In the genomic region with DNA sequence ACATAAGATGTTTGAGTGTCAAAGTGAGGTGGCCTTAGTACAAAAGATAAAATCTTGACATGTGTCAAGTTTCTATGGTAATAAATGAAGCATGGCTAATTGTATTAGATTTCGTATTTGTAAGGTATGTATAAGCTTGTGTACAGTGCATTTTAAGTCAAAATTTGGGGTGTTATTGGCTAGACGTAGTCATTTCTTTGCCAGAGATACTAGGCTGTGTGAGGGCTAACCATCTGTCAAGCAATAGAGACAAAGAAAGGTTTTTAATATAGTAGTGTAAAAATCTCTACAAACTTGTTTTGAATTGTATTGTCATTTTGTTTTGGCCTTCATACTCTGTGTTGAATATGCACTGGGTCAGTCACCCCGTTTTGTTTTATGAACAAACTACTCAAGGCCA, we compare ENCODE assay signal across 24 mouse cellular contexts. TPM values are rescaled to one million over a fixed set of nuclear protein-coding genes. Genes with fewer than 3 reads are reported as not detected.
DNase-seq lines count a peak whose midpoint lies in the region; ATAC-seq and TF ChIP-seq lines count a peak whose summit lies in the region.
"Had no signal": no experiment of that assay in that cellular context is flagged by ENCODE, and none has a peak within 500 bp of the region (broad histone marks: within the 10 kb centered on the region; RNA-seq: fewer than 3 reads in every experiment).

No protein-coding gene starts in this region.

- TF ChIP-seq POLR2A in brain, embryonic 14.5 days (IDR thresholded peaks at IDR 0.05; ENCODE audit: borderline replicate concordance, extremely low read depth, insufficient read depth, insufficient read length, poor library complexity, severe bottlenecking), result no peak

- no peaks in the 10 kb centered on the region for H3K36me3 ChIP-seq in forebrain, embryonic 16.5 days (ENCODE audit: control insufficient read depth, insufficient read depth)
- no peaks in the 10 kb centered on the region for H3K36me3 ChIP-seq in forebrain, embryonic 10.5 days (replicated peaks)
- H3K36me3 ChIP-seq: embryonic facial prominence, embryonic 15.5 days; G1E; heart, embryonic 13.5 days; hindbrain, embryonic 12.5 days had no signal

- 59% methylated on average over 3 of the region's 3 CpGs for WGBS in forebrain, embryonic 16.5 days
- WGBS in forebrain, embryonic 10.5 days, result 87% methylated on average over 3 of the region's 3 CpGs

- peaks cover 9% of the 10 kb centered on the region for H3K4me1 ChIP-seq in forebrain, embryonic 16.5 days (replicated peaks; ENCODE audit: control insufficient read depth, insufficient read depth, low read length)
- peaks cover 12% of the 10 kb centered on the region for H3K4me1 ChIP-seq in forebrain, embryonic 10.5 days
- H3K4me1 ChIP-seq: embryonic facial prominence, embryonic 15.5 days had no signal

- no peak for TF ChIP-seq CTCF in brain, embryonic 14.5 days (IDR thresholded peaks at IDR 0.05; ENCODE audit: borderline replicate concordance, extremely low read depth, insufficient read depth, insufficient read length)

- no peaks in the 10 kb centered on the region for H3K9me3 ChIP-seq in forebrain, embryonic 16.5 days (ENCODE audit: control insufficient read depth, low read length)
- no peaks in the 10 kb centered on the region for H3K9me3 ChIP-seq in forebrain, embryonic 10.5 days
- H3K9me3 ChIP-seq: embryonic facial prominence, embryonic 15.5 days; G1E; heart, embryonic 13.5 days; hindbrain, embryonic 12.5 days had no signal

- no peak overlapping the region for H3K4me2 ChIP-seq in forebrain, embryonic 16.5 days (ENCODE audit: low read length)
- H3K4me2 ChIP-seq: embryonic facial prominence, embryonic 15.5 days; heart, embryonic 13.5 days; hindbrain, embryonic 12.5 days had no signal

- no peak overlapping the region for H3K4me3 ChIP-seq in forebrain, embryonic 16.5 days (replicated peaks; ENCODE audit: low read length)
- no peak overlapping the region for H3K4me3 ChIP-seq in forebrain, embryonic 10.5 days
- H3K4me3 ChIP-seq: embryonic facial prominence, embryonic 15.5 days; erythroblast, embryonic 14.5 days; heart, embryonic 13.5 days; hindbrain, embryonic 12.5 days had no signal

- no peak for ATAC-seq in forebrain, embryonic 16.5 days
- ATAC-seq: CD4-positive, CD25-positive, alpha-beta regulatory T cell, adult 4 months; hindbrain, embryonic 16.5 days; inflammation-experienced regulatory T-cells, adult 6 months; intestine, postnatal 0 days had no signal

- no peaks in the 10 kb centered on the region for H3K27me3 ChIP-seq in forebrain, embryonic 16.5 days (replicated peaks; ENCODE audit: control insufficient read depth, insufficient read depth, low read length)
- no peaks in the 10 kb centered on the region for H3K27me3 ChIP-seq in forebrain, embryonic 10.5 days (ENCODE audit: poor library complexity, severe bottlenecking)
- H3K27me3 ChIP-seq: embryonic facial prominence, embryonic 15.5 days; heart, embryonic 13.5 days; hindbrain, embryonic 12.5 days had no signal

- DNase-seq in cerebellum, adult 9-11 months, result peak; percentile 36
- no peak for DNase-seq in cerebellum, postnatal 25 days
- DNase-seq in forebrain, embryonic 10.5 days (ENCODE audit: extremely low spot score, low spot score), result no peak
- peak; percentile 19 for DNase-seq in layer of hippocampus, adult 9-11 months
- DNase-seq in layer of hippocampus, postnatal 25 days (ENCODE audit: extremely low spot score in 1 of 2, low spot score in 1 of 2), result no peak
- peak; percentile 32 for DNase-seq in brain, embryonic 14.5 days (ENCODE audit: low read depth)
- DNase-seq in Muller cell, postnatal 12 days (ENCODE audit: inconsistent ontology term), result no peak
- DNase-seq: adrenal gland, postnatal 10 days; B cell, adult 2 months; embryo, embryonic 11 days; gastrocnemius, postnatal 36 days; heart, adult 11 months; heart, postnatal 36 days; kidney, adult 8-10 months had no signal

- H3K9ac ChIP-seq in forebrain, embryonic 16.5 days (replicated peaks; ENCODE audit: low read depth, low read length), result no peak overlapping the region
- H3K9ac ChIP-seq: embryonic facial prominence, embryonic 15.5 days; heart, embryonic 13.5 days; hindbrain, embryonic 12.5 days had no signal

- H3K27ac ChIP-seq in forebrain, embryonic 16.5 days (ENCODE audit: low read length), result 0 out of 2 replicates have a peak overlapping the region, but pooled peaks have one; percentile 33
- no peak overlapping the region for H3K27ac ChIP-seq in forebrain, embryonic 10.5 days
- H3K27ac ChIP-seq: embryonic facial prominence, embryonic 15.5 days; heart, embryonic 13.5 days; hindbrain, embryonic 12.5 days had no signal

RNA-seq across cellular contexts. Expression of gene Zbtb20, which starts 4.4 kb away (rescaled TPM):
- 126 and 138 TPM in 2 replicates for polyA plus RNA-seq in forebrain, embryonic 16.5 days (2015; fragmentation: Nextera tagmentation; extraction: Ambion mirVana)
- polyA plus RNA-seq in forebrain, embryonic 10.5 days (2016; fragmentation: Nextera tagmentation; extraction: Ambion mirVana), result 15.9 and 17.3 TPM in 2 replicates
- total RNA-seq in layer of hippocampus, postnatal 25 days (2021), result 100 to 1,000 TPM; 251 to 334 TPM
- polyA plus RNA-seq in brain, embryonic 14.5 days (2012; rRNA removed), result 13.1 and 18.0 TPM in 2 replicates

Comparison
In these comparisons a context has a peak if more than half of its experiments do, and no peak if none do; other contexts are left out.
1. DNase-seq: peak in cerebellum, adult 9-11 months (single experiment), layer of hippocampus, adult 9-11 months (single experiment) and brain, embryonic 14.5 days (single experiment); none in cerebellum, postnatal 25 days (0 of 2), forebrain, embryonic 10.5 days (single experiment), layer of hippocampus, postnatal 25 days (0 of 2) and Muller cell, postnatal 12 days (single experiment).